8 mouse cellular contexts compared by ENCODE assay signal in genomic region chr19:44474158-44474557, GRCm38 (mm10). TPM values are rescaled to one million over a fixed set of nuclear protein-coding genes. Genes with fewer than 3 reads are reported as not detected.
DNase-seq lines count a peak whose midpoint lies in the region; ATAC-seq and TF ChIP-seq lines count a peak whose summit lies in the region.

No protein-coding gene starts in this region.

- TF ChIP-seq CTCF in layer of hippocampus, adult 2 months (conservative IDR thresholded peaks at IDR 0.05) = peak; percentile 98

- H3K9ac ChIP-seq in lung, embryonic 16.5 days (ENCODE audit: low read length) = no peak overlapping the region

- peak; percentile 26 to 55 for DNase-seq in CD8-positive naive resting alpha-beta T cell, adult 2 months (ENCODE audit: low read depth in 2 of 2, low spot score in 2 of 2)
- DNase-seq in WW6 (ENCODE audit: low read depth, low spot score) = peak; percentile 65
- peak; percentile 74 to 87 for DNase-seq in cerebellum, postnatal 25 days
- DNase-seq in gastrocnemius, postnatal 4 days (ENCODE audit: low spot score in 2 of 2) = peak; percentile 65 to 83
- peak; percentile 50 to 76 for DNase-seq in layer of hippocampus, adult 2 months (ENCODE audit: low spot score in 2 of 2)
- DNase-seq in right cerebral cortex, postnatal 14 days = peak; percentile 80
- DNase-seq in urinary bladder, postnatal 25 days (ENCODE audit: low spot score) = peak; percentile 65

- WGBS in lung, embryonic 16.5 days = 3% methylated on average over 10 of the region's 10 CpGs

- no peaks in the 10 kb centered on the region for H3K9me3 ChIP-seq in lung, embryonic 16.5 days (ENCODE audit: control insufficient read depth, low read length)

- ATAC-seq in lung, embryonic 16.5 days (ENCODE audit: low read depth) = peak; percentile 26; the same call in 1 of the 2 replicates

- H3K27ac ChIP-seq in layer of hippocampus, adult 2 months = no peak overlapping the region
- no peak overlapping the region for H3K27ac ChIP-seq in lung, embryonic 16.5 days (ENCODE audit: low read length)

- H3K4me3 ChIP-seq in layer of hippocampus, adult 2 months = no peak overlapping the region
- H3K4me3 ChIP-seq in lung, embryonic 16.5 days (ENCODE audit: low read length) = no peak overlapping the region

- no peak overlapping the region for H3K4me2 ChIP-seq in lung, embryonic 16.5 days (ENCODE audit: low read depth, low read length)

- no peaks in the 10 kb centered on the region for H3K27me3 ChIP-seq in lung, embryonic 16.5 days (ENCODE audit: control insufficient read depth, insufficient read depth, low read depth, low read length)

- no peaks in the 10 kb centered on the region for H3K36me3 ChIP-seq in lung, embryonic 16.5 days (ENCODE audit: control insufficient read depth, insufficient read depth, low read length)

- no peaks in the 10 kb centered on the region for H3K4me1 ChIP-seq in lung, embryonic 16.5 days (replicated peaks; ENCODE audit: control insufficient read depth, insufficient read depth, low read length)

RNA-seq across cellular contexts. Expression of gene Wnt8b, which starts 19.1 kb away (rescaled TPM):
- not detected for total RNA-seq in gastrocnemius, postnatal 4 days (2021)
- under 1 TPM in 1 of 2 experiments, not detected in 1; 0.17 TPM for total RNA-seq in layer of hippocampus, adult 2 months (2021)
- polyA plus RNA-seq in lung, embryonic 16.5 days (2015; fragmentation: Nextera tagmentation; extraction: Ambion mirVana) = not detected in 2 replicates
